Mouse (Mus musculus): ENCODE measurements around the gene AW011738.

AW011738 gene

GRCm38 (mm10) chr4:156203001-156203412, at the start of gene AW011738:
Gene AW011738 (plus strand): TSS chr4:156203304.
- DNase-seq (ENCODE audit: low spot score), result no peak

GRCm38 (mm10) chr4:156154771-156155170, 48.3 kb upstream of the AW011738 start:
- no peak for DNase-seq (ENCODE audit: low spot score)

DNA sequence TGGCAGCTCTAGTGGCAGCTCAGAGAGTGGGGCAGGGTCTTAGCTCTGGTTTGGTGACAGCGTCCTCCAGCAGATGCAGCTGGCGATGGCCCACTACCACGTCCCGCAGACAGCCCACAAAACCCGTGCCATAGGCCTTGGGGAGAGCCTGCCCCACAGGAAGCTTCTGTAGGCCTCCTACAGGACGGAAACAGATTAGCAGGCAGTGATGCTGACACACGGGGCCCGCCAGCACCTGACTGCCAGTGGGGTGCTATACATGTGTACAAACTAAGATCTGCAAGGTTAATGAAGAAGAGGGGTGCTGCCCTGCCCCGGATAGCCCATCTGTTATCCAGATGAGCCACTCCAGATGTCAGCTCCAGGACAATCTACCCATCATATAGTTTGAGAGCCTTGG, 36.6 kb upstream of the AW011738 start:
- DNase-seq (ENCODE audit: low spot score), result no peak

- no peak for DNase-seq (ENCODE audit: low spot score)
Observed at GRCm38 (mm10) chr4:156168611-156169010, 34.5 kb upstream of the AW011738 start.

DNA sequence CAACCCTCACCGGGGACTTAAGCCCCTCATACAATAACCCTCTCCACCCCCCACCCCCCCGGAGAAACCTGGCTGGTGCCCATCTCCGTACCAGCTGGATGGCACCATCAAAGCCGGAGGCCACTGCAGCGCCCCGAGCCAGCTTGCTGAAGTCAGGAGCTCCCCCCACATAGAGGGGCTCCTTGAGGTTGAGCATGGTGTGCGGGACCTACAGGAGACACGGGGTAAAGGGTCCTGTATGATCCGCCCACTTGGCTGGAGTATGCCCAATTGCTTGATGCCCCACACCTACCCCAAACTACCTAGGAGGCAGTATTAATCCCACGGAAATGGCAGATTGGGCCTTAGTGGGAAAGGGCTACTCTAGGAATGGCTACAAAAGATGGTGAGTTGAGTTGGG, 34.0 kb upstream of the AW011738 start:
- no peak for DNase-seq (ENCODE audit: low spot score)

GRCm38 (mm10) chr4:156171828-156172227, 31.3 kb upstream of the AW011738 start:
- DNase-seq (ENCODE audit: low spot score), result no peak

DNA sequence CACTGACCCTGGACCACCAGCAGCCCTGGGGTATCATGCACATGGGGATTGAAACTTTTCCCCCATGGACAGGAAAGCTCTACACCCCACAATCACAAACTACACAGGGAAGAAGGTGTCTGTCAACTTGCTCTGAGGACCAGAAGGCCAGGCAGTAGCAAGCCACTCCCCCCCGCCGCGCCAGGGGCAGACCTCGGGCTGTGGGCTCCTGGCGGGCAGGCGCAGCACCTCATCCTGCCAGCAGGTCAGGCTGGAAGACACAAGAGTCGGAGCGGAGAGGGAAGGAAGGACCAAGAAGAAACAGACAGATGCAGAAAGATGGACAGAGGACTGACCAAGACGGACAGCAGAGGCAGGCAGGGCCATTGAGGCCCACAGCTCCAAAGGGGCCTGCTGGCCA, 25.5 kb upstream of the AW011738 start:
- DNase-seq (ENCODE audit: low spot score), result no peak

GRCm38 (mm10) chr4:156183747-156184146, 19.4 kb upstream of the AW011738 start:
- no peak for DNase-seq (ENCODE audit: low spot score)

GRCm38 (mm10) chr4:156184291-156184954, 18.7 kb upstream of the AW011738 start:
- DNase-seq (ENCODE audit: low spot score), result no peak

- DNase-seq (ENCODE audit: low spot score), result no peak
Observed at GRCm38 (mm10) chr4:156185456-156185949, 17.6 kb upstream of the AW011738 start.

DNA sequence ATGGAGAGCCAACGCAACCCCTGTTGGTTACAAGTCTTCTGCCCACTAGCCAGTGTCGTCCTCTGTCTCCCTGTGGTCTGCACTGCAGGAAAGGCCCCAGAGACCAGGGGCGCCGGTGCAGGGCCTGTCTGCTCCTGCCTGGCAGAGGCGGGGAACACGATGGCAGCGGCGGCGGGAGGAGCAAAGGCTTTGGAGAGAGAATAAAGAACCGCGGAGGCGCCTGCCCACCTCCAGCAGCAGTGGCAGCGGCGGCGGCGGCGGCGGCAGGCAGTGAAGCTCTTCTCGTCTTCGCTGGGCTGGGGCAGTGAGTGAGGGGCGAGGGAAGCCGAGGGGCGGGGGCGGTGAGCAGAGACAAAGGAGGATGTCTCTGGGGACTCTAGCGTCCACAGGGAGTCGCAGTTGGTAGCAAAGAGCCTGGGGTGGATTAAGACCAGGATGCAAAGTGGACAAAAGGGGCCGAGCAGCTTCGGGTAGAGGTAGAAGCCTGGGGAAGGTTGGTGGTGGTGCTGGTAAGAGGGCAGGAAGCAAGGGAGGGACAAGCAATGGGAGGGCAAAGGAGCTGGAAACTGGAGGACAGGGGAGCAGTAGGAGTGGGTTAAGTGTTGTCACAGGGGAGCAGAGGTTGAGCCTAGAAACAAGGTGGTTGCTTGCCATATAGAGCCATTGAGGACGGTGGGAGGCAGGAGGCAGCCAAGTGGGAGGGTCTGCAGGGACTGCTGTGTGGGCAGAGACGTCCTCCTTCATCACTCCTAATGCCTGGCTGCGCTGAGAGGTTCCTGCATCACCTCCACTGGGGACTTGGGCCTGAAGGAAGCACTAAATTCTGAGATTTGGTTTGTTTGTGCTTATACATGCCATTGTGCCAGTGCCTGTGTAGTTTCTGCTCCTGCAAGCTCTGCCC, 16.9 kb upstream of the AW011738 start:
- DNase-seq (ENCODE audit: low spot score), result no peak

DNA sequence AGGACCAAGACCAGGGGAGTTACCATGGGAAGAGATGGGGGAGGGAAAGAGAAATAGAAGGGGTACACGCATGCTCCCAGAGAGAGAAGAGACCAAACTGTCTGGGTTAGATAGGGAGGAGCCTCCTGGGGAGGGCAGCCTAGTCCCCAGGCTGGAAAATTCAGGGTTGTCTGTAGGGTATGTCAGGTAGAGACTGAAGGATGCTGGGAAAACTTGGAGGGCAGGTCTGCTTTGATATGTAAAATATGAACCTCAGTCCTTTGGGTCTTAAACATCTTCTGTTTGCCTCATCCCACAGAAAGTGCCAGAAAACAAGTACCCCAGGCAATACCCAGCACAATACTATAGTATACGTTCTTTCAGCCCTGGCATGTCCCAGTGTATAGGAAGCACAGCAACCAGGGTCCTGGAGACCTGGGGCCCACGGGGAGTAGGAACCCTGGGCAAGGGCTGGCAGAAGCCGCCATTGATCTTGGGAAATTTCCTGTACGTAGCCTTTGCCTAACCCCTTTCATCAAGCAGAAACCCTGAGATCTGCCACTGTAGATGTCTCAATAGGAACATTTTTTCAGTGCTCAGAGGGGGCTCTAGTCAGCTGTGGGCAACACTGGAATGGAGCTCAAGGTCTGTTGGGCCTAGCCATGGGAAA, 14.8 kb upstream of the AW011738 start:
- no peak for DNase-seq (ENCODE audit: low spot score)

DNA sequence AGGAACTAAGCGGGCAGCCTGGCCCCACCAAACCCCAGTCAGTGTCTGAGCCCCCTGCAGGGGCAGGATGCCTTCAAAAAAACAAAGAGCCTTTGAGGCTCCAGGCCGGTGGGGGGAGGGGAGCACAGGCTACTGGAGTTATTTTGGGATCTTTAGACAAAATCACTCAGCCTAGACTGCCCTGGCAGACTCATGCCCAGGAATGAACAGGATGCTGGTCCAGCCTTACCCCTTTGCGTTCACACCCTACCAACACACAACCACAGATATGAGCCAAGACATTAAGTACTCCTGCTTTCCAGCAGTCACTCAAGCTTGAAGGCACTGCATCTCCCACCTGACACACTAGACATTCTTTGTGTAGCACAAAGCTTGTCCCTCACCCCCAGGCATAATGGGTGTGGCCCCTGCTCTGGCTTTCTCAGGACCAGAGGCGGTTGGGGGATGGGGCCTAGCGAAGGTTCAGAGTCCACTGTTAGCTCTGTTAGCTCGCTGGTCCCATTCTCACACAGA, 14.2 kb upstream of the AW011738 start:
- no peak for DNase-seq (ENCODE audit: low spot score)

DNA sequence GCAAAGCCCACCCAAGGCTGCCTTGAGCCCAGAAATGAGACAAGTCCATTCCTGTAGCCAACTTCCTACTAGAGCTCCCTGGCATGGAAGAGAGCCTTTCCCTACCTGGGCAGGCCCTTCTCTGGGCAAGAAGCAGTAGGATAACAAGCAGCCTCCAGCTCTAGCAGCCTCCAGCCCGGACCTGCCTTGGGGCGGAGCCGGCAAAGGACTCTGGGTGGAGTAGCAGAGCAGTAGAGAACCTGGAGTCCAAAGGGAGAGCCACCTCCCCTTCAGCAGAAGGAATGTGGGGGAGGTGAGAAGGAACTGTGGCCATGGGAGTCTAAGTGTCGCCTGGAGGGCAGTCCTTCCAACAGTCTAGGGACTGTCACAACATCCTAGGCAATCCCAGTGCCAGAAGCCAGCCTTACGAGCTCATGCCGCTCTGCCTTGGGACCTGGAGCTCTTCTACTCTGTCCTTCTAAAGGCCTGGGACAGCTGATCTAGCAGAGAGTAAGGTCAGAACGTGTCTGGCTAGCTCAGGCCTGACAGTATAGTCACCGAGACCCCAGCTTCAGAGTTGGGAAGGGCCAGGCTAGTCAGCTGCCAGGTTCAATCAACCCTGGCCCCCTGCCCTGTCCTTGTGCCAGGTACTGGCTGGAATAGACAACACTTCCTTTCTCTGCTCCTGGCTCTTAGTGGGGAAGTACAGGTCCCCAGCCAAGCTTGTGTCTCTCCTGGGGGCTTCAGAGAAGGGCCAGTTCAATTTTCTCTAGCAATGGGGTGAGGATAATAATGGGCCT, 10.5 kb upstream of the AW011738 start:
- no peak for DNase-seq (ENCODE audit: low spot score)

DNA sequence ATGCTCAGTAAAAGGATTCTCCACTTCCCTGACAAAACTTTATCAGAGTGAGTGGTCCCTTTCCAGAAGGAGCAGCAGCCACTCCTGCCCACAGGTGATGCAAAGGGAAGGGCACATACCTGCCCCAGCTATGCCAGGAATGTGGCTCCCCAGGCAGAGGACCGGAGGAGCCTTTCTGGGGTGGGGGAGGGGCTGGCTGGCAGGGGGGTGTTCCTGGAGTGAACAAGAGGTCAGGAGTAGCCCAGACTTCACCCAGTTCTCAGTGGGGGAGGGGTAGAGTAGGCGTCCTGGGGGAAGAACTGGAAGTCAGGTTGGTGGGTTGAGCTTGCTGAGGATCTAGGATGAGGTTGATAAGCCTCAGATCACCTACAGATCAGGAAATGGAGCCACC, 9.9 kb upstream of the AW011738 start:
- no peak for DNase-seq (ENCODE audit: low spot score)

GRCm38 (mm10) chr4:156193906-156194305, 9.2 kb upstream of the AW011738 start:
- DNase-seq (ENCODE audit: low spot score), result no peak

- DNase-seq (ENCODE audit: low spot score), result no peak
Observed at GRCm38 (mm10) chr4:156194346-156194745, 8.8 kb upstream of the AW011738 start.

- DNase-seq (ENCODE audit: low spot score), result no peak
Observed at GRCm38 (mm10) chr4:156195927-156196870, 6.9 kb upstream of the AW011738 start.

DNA sequence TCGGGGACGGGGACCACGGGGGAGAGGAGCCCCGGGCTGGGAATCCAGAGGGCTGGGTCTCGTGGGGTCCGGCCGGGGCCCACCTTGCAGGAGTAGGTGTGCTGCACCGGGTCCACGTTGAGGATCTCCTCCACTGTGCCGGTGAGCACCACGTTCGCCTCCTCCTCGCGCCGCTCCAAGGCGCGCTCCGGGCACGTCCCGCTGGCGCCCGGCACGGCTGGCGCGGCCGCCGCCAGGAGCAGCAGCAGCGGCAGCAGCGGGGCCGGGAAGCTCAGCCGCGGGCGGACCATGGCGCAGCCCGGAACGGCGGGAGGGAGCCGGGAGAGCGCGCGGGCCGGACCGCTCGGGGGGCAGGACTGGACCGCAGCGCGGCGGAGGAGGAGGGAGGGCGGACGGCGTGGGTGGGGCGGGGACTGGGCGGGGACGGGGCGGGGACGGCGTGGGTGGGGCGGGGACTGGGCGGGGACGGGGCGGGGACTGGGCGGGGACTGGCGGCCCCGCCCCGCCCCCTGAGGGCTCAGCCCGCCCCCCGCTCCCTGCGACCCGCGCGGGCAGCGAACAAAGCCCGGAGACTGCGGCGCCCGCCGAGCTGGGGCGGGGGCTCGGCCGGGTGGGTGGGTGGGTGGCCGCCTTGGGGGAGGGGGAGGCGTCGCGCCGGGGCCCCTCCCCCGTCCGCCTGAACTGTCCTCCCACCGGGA, 5.8 kb upstream of the AW011738 start, which contains the start of gene Agrn:
TSS of gene Agrn (minus strand) at position 358 of the 698 bp plus-strand sequence.
- no peak for DNase-seq (ENCODE audit: low spot score)

DNA sequence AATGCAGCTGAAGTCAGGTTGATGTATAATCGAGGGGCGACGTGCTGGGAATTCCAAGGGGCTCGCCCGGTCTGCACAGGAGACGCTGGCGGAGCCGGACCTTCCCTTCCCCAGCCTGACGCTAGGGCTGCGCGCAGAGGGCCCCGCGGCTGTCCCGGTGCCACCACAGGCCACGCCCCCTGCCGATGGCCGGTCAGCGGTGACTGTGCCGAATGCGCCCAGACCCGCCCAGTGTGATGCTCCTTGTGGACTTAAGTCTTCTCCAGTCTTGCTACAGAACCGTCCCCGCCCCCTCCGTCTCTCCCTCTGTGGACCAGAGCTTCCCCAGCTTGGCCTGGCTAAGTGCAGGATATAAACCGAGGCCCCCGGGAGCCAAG, 5.3 kb upstream of the AW011738 start:
- peak; percentile 70 for DNase-seq (ENCODE audit: low spot score)
